Mouse (Mus musculus) liver, embryonic 11.5 days (tissue): ENCODE results near the gene Lrrc58. TPM values are rescaled to one million over a fixed set of nuclear protein-coding genes. Genes with fewer than 3 reads are reported as not detected.
A peak's percentile ranks its signal among the peaks of the same experiment; 100 is the strongest.

Experiments
- ATAC-seq: fragments of 200-750 bp; cut with Nextera tagmentation; replicated peaks from 2 replicates; pipeline ENCODE4 v1.8.0; 2017; ENCODE audit warnings: moderate number of reproducible peaks, mild to moderate bottlenecking, moderate TSS enrichment, moderate library complexity; ENCODE audit not compliant: low FRiP score
- DNase-seq: peaks from one replicate; pipeline ENCODE4 v3.0.0-alpha.2; 2017; ENCODE audit warnings: low spot score
- H3K27ac ChIP-seq: fragments of 300-500 bp; sonication (generic); 2 replicates; pipeline ENCODE4 v1.5.1; 2014; ENCODE audit warnings: mild to moderate bottlenecking, low read depth, low read length, control low read depth
- H3K27me3 ChIP-seq: fragments of 300-500 bp; sonication (generic); replicated peaks from 2 replicates; pipeline ENCODE4 v1.6.1; 2014; ENCODE audit warnings: low read length, mixed read lengths; ENCODE audit not compliant: control insufficient read depth, insufficient read depth
- H3K36me3 ChIP-seq: fragments of 300-500 bp; sonication (generic); 2 replicates; pipeline ENCODE4 v1.6.1; 2014; ENCODE audit warnings: mild to moderate bottlenecking, low read length, moderate library complexity, mixed read lengths; ENCODE audit not compliant: control insufficient read depth, insufficient read depth
- H3K4me1 ChIP-seq: fragments of 300-500 bp; sonication (generic); replicated peaks from 2 replicates; pipeline ENCODE4 v1.6.1; 2014; ENCODE audit warnings: low read length, mixed read lengths; ENCODE audit not compliant: control insufficient read depth, insufficient read depth
- H3K4me2 ChIP-seq: fragments of 300-500 bp; sonication (generic); 2 replicates; pipeline ENCODE4 v1.6.1; 2014; ENCODE audit warnings: mild to moderate bottlenecking, control low read depth, moderate library complexity
- H3K4me3 ChIP-seq: fragments of 300-500 bp; sonication (generic); 2 replicates; pipeline ENCODE4 v1.5.1; 2014; ENCODE audit warnings: low read depth, low read length, control low read depth
- H3K9ac ChIP-seq: fragments of 300-500 bp; sonication (generic); 2 replicates; pipeline ENCODE4 v1.6.1; 2014; ENCODE audit warnings: low read depth, low read length, control low read depth
- H3K9me3 ChIP-seq: fragments of 300-500 bp; sonication (generic); 2 replicates; pipeline ENCODE4 v1.6.1; 2016; ENCODE audit warnings: low read length, inconsistent platforms, mixed read lengths; ENCODE audit not compliant: control insufficient read depth
- WGBS: fragments of 180-500 bp; shearing (Covaris S2); extraction: QIAGEN DNeasy Blood & Tissue Kit; methylation state at CpG from one replicate; pipeline ENCODE4 v1.1.7; 2014; 5-methylcytosine and 5-hydroxymethylcytosine counted together
- polyA plus RNA-seq: library from polyadenylated mRNA; unstranded; fragments of >200 nt; fragmentation: Nextera tagmentation; extraction: Ambion mirVana; gene quantifications from 2 replicates; pipeline ENCODE4 v1.2.1, GENCODE M21; 2014

Lrrc58 gene
- polyA plus RNA-seq, 1 experiment from 2014 or later = 36.2 TPM

DNA sequence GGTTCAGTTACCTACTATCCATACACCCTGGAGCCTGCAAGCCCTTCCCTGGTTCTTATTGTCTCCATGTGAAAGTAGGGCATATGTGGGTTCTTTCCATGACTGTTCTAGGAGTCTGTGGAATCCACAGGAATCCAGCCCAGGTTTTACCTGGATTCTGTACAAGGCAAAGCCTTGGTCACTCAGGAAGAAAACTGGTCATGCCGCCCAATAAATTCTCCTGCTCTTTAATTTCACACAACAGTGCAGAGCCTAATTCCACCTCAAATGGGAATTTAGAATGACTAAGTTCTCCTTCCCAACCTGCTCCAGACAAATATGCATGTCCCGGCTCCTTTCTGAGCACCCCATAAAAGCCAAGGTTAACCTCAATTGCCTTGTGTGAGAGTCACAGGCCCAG is 31.2 kb downstream of the Lrrc58 start:
- H3K9me3 ChIP-seq = no peaks in the 10 kb centered on the region
- H3K36me3 ChIP-seq = no peaks in the 10 kb centered on the region
- WGBS = 47% methylated on average over 2 of the region's 2 CpGs
- H3K4me1 ChIP-seq = peaks cover 5% of the 10 kb centered on the region; the same call in 1 of the 2 replicates
- no peak overlapping the region for H3K4me2 ChIP-seq
- ATAC-seq = no peak
- no peak overlapping the region for H3K27ac ChIP-seq
- DNase-seq = no peak
- no peak overlapping the region for H3K9ac ChIP-seq
- no peak overlapping the region for H3K4me3 ChIP-seq
- no peaks in the 10 kb centered on the region for H3K27me3 ChIP-seq

DNA sequence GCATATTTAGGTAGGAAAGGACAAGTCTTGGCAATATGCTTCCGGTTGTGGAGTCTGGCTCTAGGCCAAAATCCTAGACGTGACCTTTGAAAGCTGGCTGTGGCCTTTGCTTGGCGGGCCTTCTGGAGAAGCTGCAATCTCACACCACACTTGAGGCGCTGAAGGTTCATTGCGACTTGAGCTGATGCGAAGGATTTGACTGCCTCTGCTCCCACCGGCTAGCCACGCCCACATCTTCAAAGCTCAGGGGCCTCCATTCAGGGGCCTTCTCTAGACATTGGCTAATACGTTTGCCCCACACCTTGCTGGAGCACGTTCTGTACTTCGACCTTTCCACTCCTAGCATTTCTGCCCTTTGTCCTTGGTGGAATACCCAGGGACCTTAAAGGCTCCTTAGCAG is 33.1 kb downstream of the Lrrc58 start:
- Histone ChIP-seq H3K27ac (no peak overlapping the region), H3K9me3 (no peaks in the 10 kb centered on the region), H3K36me3 (no peaks in the 10 kb centered on the region), H3K4me3 (no peak overlapping the region), H3K27me3 (no peaks in the 10 kb centered on the region), H3K4me1 (no peaks in the 10 kb centered on the region), H3K4me2 (no peak overlapping the region), H3K9ac (no peak overlapping the region)
- WGBS = 55% methylated on average over 11 of the region's 11 CpGs
- no peak for DNase-seq
- ATAC-seq = no peak

DNA sequence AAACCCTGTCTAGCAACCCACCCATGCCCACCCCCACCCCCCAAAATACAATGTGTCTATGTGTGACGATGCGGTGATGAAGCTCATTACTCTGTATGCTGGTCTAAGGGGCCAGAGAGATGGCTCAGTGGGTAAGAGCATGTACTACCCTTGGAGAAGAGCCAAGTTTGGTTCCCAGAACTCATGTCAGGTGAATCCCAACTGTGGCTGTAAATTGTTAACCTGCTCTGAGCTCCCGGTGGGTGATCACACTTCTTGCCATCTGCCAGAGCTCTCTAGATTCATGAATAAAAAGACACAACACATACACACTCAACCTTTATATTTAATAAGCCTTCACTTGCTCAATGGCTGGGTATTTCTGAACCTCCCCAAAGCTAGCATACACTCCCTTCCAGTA is 38.3 kb downstream of the Lrrc58 start:
- H3K27me3 ChIP-seq = no peaks in the 10 kb centered on the region
- H3K4me3 ChIP-seq = no peak overlapping the region
- WGBS = 85% methylated on average over 3 of the region's 3 CpGs
- ATAC-seq = no peak
- no peak overlapping the region for H3K4me2 ChIP-seq
- no peak overlapping the region for H3K9ac ChIP-seq
- H3K9me3 ChIP-seq = no peaks in the 10 kb centered on the region
- H3K4me1 ChIP-seq = no peaks in the 10 kb centered on the region
- H3K36me3 ChIP-seq = no peaks in the 10 kb centered on the region
- DNase-seq = no peak
- no peak overlapping the region for H3K27ac ChIP-seq

DNA sequence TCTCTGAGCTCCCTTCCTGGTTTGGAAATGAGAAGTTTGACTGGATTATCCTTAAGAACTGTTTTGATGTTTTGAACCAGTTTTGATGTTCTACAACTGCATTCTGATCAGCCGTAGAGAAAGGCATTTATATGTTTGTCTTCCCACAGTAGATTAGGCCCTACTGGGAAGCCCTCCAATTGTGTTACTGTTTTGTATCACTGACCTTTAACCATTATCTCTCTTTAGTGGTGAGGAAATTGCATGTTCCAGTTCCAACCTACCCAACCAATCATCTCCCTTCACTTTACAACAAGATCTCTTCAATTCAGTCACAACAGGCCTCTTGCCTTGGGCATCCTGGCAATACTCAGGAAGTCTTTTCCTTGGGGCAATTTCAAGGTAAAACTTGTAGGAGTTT is 42.9 kb downstream of the Lrrc58 start:
- H3K36me3 ChIP-seq = no peaks in the 10 kb centered on the region
- no peaks in the 10 kb centered on the region for H3K9me3 ChIP-seq
- H3K4me3 ChIP-seq = no peak overlapping the region
- no peaks in the 10 kb centered on the region for H3K4me1 ChIP-seq
- DNase-seq (no peak), ATAC-seq (no peak)
- no peak overlapping the region for H3K27ac ChIP-seq
- no peak overlapping the region for H3K4me2 ChIP-seq
- peaks cover 14% of the 10 kb centered on the region for H3K27me3 ChIP-seq
- 78% methylated on average over 1 of the region's 1 CpGs for WGBS
- no peak overlapping the region for H3K9ac ChIP-seq

DNA sequence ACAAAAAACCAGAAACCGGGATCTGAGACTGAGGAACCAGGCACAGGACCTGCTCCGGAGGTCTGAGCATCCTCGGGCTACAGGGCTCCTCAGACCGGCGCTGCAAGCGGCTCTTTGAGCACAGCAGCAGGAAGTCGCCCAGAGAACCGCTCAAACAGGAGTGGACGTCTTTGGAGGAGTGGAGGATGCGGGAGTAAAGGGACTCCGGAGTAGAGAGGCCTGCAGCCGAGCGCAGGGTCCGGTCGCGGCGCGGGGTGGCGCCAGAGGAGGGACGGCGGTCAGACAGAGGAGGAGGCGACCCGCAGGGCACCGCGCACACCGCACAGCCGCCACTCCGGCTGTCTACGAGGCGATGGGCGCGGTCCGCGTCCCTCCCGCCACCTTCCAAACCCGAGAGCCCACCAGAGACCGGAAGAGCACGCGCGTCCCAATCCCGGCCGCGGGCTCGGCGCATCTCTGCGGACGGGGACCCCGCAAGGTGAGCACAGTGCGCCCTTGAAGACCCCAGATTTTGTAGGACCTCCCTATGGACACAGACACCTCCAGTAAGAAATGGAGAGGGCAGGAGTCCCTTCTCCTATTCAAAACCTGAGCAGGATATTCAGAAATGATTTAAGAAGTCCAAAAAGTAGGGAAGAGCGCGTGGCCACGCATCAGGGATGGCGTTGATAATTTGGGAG is 48.1 kb downstream of the Lrrc58 start, which contains the start of gene Gpr156:
TSS of gene Gpr156 (plus strand) at position 359 of the 680 bp plus-strand sequence.
- H3K9me3 ChIP-seq = no peaks in the 10 kb centered on the region
- no peak within 1 kb of the TSS for H3K27ac ChIP-seq
- peaks cover 28% of the 10 kb centered on the region for H3K27me3 ChIP-seq
- H3K4me1 ChIP-seq = no peaks in the 10 kb centered on the region
- WGBS = 5% methylated on average over 53 of the region's 53 CpGs
- peak within 1 kb of the TSS; percentile 34; the same call in 1 of the 2 replicates for H3K9ac ChIP-seq
- no peak for ATAC-seq
- peak within 1 kb of the TSS; percentile 50 for H3K4me3 ChIP-seq
- peak within 1 kb of the TSS; percentile 73 for H3K4me2 ChIP-seq
- H3K36me3 ChIP-seq = no peaks in the 10 kb centered on the region
- DNase-seq = peak; percentile 45

DNA sequence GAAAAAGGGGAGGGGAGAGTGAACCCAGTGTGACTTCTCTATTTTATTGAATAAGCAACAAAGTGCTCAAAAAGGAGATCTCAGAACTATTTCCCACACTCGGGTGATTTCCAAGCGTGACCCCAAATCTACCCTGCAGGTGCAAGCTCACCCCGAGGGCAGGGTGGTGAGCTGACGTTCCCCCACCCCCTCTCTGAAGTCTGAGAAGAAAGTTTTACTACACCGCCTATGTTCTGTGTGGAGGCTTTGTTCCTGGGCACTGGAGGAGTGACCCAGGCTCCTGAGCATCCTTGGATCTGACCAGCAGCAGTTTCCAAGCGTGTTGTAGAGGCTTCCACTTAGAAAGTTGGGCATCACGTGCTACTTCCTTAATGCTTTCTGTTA is 48.6 kb downstream of the Lrrc58 start:
- H3K9ac ChIP-seq = no peak overlapping the region
- ATAC-seq (no peak), DNase-seq (no peak)
- peak overlapping the region; percentile 73; the same call in 1 of the 2 replicates for H3K4me2 ChIP-seq
- H3K4me3 ChIP-seq = no peak overlapping the region
- H3K27ac ChIP-seq = no peak overlapping the region
- H3K36me3 ChIP-seq = no peaks in the 10 kb centered on the region
- no peaks in the 10 kb centered on the region for H3K9me3 ChIP-seq
- H3K4me1 ChIP-seq = no peaks in the 10 kb centered on the region
- peaks cover 28% of the 10 kb centered on the region for H3K27me3 ChIP-seq
- WGBS = 32% methylated on average over 7 of the region's 7 CpGs

DNA sequence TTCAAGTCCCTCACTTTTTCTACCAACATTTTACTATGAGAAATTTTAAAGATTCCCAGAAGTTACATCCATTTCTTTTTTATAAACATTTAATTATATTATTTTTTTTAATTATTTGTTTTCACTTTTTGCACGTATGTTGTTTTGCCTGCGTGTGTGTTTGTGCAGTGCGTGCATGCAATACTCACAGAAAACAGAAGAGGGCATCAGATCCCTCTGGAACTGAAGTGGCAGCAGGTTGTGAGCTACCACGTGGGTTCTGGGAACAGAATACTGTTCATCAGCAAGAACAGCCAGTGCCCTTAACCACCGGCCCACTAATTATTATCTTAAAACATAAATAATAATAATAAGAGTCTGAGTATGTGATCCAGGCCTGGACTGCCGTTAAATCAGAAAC is 50.8 kb downstream of the Lrrc58 start:
- peaks cover 28% of the 10 kb centered on the region for H3K27me3 ChIP-seq
- H3K4me3 ChIP-seq = no peak overlapping the region
- H3K9ac ChIP-seq = no peak overlapping the region
- H3K9me3 ChIP-seq = no peaks in the 10 kb centered on the region
- no peaks in the 10 kb centered on the region for H3K4me1 ChIP-seq
- no peak overlapping the region for H3K4me2 ChIP-seq
- H3K27ac ChIP-seq = no peak overlapping the region
- DNase-seq (no peak), ATAC-seq (no peak)
- whole genome bisulfite sequencing = 88% methylated on average over 6 of the region's 6 CpGs
- no peaks in the 10 kb centered on the region for H3K36me3 ChIP-seq

DNA sequence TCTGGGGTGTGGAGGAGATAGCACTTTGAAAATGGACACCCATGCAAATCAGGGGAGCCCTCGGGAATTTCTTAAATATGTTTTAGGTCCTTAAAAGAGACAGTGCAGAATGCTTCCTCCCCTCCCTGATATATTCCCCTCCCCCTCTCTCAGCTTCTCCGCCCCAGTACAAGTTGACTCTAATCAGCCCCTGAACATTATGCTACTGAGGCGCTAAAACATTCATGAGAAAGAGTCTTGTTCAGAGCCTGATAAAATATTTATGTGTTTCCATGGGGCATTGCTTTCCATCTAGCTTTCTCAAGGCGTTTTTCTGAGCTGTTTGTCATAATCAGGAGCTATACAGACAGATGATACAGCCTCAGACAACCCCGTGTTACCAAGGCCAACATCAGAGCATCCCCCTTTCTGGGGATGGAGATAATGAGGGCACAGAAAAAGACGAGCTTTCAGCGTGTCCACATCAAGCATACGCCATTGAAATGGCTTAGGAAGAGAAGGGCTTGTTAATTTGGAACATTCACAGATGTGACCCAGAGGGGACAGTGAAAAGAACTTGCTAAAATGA is 52.7 kb downstream of the Lrrc58 start:
- no peaks in the 10 kb centered on the region for H3K36me3 ChIP-seq
- DNase-seq (no peak), ATAC-seq (no peak)
- peaks cover 16% of the 10 kb centered on the region for H3K27me3 ChIP-seq
- H3K9me3 ChIP-seq = no peaks in the 10 kb centered on the region
- H3K9ac ChIP-seq = no peak overlapping the region
- no peak overlapping the region for H3K4me2 ChIP-seq
- H3K4me3 ChIP-seq = no peak overlapping the region
- H3K4me1 ChIP-seq = no peaks in the 10 kb centered on the region
- 60% methylated on average over 8 of the region's 8 CpGs for WGBS
- no peak overlapping the region for H3K27ac ChIP-seq

DNA sequence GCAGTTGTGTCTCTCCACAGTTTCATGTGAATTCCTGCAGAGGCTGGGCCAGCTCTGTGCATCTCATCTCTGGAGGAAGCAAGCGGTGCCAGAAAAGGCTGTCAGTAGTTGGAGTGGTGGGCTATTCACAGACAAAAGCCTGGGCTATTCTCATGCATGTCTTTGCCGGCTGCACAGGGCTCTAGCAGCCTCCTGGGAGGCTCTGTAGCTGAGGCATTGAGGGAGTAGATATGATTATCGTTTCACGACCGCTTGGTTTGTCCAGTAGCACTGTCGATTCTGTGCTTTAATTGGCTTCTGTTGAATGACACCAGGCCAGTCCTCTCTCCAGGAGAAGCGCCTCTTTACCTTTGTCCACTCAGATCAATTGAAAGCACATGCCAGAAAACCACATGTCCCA is 57.9 kb downstream of the Lrrc58 start:
- no peaks in the 10 kb centered on the region for H3K36me3 ChIP-seq
- H3K4me1 ChIP-seq = no peaks in the 10 kb centered on the region
- no peak overlapping the region for H3K4me2 ChIP-seq
- no peak overlapping the region for H3K4me3 ChIP-seq
- H3K9ac ChIP-seq = no peak overlapping the region
- DNase-seq (no peak), ATAC-seq (no peak)
- H3K27ac ChIP-seq = no peak overlapping the region
- H3K27me3 ChIP-seq = no peaks in the 10 kb centered on the region
- WGBS = 60% methylated on average over 7 of the region's 7 CpGs
- H3K9me3 ChIP-seq = no peaks in the 10 kb centered on the region
